Mouse (Mus musculus) liver, embryonic 14.5 days (tissue): Measurements from ENCODE around the gene Eef1akmt2.

Experiments used
- CTCF ChIP-seq: IDR thresholded peaks from 2 replicates; pipeline ENCODE4 v1.5.1; 2016; ENCODE audit warnings: antibody characterized with exemption, low read depth, control low read depth
- EP300 ChIP-seq: IDR thresholded peaks from 2 replicates; pipeline ENCODE4 v1.6.1; 2016; ENCODE audit warnings: antibody characterized with exemption, low read depth

DNA sequence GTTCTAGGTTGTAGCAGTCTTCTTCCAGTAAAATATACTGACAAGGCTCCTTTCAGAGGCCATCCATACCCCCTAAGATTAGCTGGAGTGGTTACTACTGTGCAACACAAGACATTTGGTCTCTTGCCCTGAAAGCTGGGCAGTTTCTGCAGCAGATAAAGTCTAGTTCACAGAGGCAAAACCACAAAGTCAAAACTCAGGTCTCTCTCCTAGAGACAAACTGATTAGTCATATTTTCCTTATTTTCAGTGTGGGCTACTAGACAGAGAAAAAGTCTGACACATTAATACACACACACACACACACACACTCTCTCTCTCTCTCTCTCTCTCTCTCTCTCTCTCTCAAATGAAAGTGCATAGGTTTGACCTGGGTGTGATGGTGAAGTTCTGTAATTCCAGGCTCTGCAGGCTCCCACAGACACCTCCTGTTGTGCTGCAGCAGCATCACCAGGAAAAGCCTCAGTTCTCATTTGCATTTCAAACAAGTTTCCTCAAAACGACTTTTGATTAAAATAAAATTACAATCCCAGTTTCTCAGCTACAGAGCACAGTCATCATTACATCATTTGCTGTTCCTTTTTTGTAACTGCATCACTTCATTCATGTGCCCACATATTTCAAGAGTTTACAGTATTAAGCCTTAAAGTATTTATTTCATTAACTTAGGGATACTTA is 28.0 kb downstream of the Eef1akmt2 start:
- TF ChIP-seq CTCF (no peak), EP300 (no peak)
